Mouse (Mus musculus): ENCODE measurements around the gene Cadm1.

DNA sequence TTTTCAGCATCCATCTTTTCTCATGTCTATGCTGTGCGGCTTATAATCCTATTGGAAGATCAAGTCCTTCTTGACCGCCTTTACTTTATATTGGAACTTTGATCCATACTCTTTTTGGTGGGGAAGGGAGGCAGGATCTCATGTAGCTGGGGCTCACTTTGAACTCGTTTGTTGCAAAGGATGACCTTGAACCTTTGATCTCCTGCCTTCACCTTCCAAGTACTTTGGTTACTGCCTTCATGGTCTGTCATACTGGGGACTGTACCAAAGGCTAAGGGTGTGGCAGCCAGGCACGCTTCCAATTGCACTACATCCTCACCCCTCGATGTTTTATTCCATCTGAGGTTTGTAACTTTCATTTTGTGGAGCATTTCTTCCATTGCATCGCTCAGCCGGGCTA, 43.5 kb downstream of the Cadm1 start:
- TF ChIP-seq POLR2A (IDR thresholded peaks at IDR 0.05; ENCODE audit: insufficient read length, low read depth), result no peak
- no peak for TF ChIP-seq USF1 (IDR thresholded peaks at IDR 0.05; ENCODE audit: low read depth)
